Mouse (Mus musculus) spleen, adult 2 months (tissue): Measurements from ENCODE around the gene Sema4b.

Source experiments
- CTCF ChIP-seq: fragments of 200-500 bp; IDR thresholded peaks from 2 replicates; pipeline ENCODE4 v1.5.1; 2011; ENCODE audit warnings: mild to moderate bottlenecking, inconsistent platforms; ENCODE audit not compliant: insufficient read depth, insufficient read length, insufficient replicate concordance; ENCODE audit errors: extremely low read depth
- POLR2A ChIP-seq: fragments of 200-500 bp; IDR thresholded peaks from 2 replicates; pipeline ENCODE4 v1.6.1; 2011; ENCODE audit warnings: low read depth, low read length, inconsistent platforms

DNA sequence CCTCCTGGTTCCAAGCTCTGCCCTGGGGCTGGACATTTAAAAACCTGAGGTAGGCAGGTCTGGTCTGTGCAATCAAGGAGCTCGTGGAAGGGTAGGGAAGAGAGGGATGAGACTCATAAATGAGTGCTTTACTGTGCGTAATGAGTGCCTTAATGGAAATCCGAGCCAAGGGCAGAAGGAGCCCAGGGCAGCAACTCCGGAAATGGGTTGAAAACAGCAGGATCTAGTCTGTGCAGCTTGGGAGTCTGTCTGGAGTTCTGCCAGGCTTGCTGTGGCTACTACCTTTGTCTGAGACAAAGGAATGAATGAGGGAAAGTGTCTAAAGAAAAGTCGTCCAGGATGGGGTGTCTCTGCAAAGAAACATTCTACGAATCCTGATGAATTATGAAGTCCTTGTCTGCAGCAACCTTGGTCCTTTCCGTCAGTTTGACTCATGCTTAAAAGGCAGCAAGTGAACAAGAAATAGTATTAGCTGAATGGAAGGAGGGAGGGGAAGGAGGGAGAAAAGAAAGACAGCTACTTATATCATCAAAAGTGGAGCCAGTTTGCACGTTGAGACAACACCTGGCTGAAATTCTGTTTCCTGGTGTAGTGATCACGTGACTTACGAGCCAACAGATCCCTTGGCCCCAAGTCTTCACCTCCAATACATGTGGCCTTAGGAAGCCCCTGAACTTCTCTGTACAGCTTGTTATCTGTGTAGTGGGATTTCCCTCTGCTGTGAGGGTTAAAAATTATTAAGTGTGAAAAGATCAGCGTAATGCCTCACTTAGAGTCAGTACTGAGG is 2.7 kb downstream of the Sema4b start:
- TF ChIP-seq CTCF (no peak), POLR2A (no peak)
